Mouse (Mus musculus) lung, adult 18-20 months (tissue): ENCODE results near the gene Cdca5.

Source experiments
- DNase-seq, 2 experiments: peaks; one replicate each; pipeline ENCODE4 v3.0.0; 2022; ENCODE audit warnings: mixed read lengths in 2 of 2

The Cdca5 gene

GRCm38 (mm10) chr19:6061641-6062302, 23.0 kb upstream of the Cdca5 start:
- peak; percentile 36 to 42 for DNase-seq

GRCm38 (mm10) chr19:6062418-6062817, 22.4 kb upstream of the Cdca5 start:
- no peak for DNase-seq

- no peak for DNase-seq
Observed at GRCm38 (mm10) chr19:6063081-6063480, 21.7 kb upstream of the Cdca5 start.

GRCm38 (mm10) chr19:6066571-6066970, 18.2 kb upstream of the Cdca5 start:
- DNase-seq: no peak

GRCm38 (mm10) chr19:6067011-6067723, 17.6 kb upstream of the Cdca5 start:
- peak; percentile 76 to 84 for DNase-seq

- peak; percentile 93 to 95 for DNase-seq
Observed at GRCm38 (mm10) chr19:6067724-6068415, 16.9 kb upstream of the Cdca5 start, which contains the start of gene Tm7sf2. Gene Tm7sf2, minus strand, starts transcription at chr19:6068373.

GRCm38 (mm10) chr19:6068951-6069350, 15.8 kb upstream of the Cdca5 start:
- no peak for DNase-seq

- DNase-seq: no peak
Observed at GRCm38 (mm10) chr19:6069851-6070250, 14.9 kb upstream of the Cdca5 start.

GRCm38 (mm10) chr19:6070571-6071250, 14.1 kb upstream of the Cdca5 start:
- DNase-seq: no peak

- no peak for DNase-seq
Observed at GRCm38 (mm10) chr19:6071261-6071660, 13.5 kb upstream of the Cdca5 start.

- no peak for DNase-seq
Observed at GRCm38 (mm10) chr19:6073889-6074288, 10.9 kb upstream of the Cdca5 start.

GRCm38 (mm10) chr19:6076564-6077393, 8.0 kb upstream of the Cdca5 start, which contains the start of gene Vps51:
Gene Vps51, minus strand, starts transcription at chr19:6077231.
- DNase-seq: peak; percentile 88 to 90

- no peak for DNase-seq
Observed at GRCm38 (mm10) chr19:6079983-6080480, 4.8 kb upstream of the Cdca5 start, which contains the start of gene Tmem262. Gene Tmem262, plus strand, starts transcription at chr19:6080033.

- DNase-seq: no peak
Observed at GRCm38 (mm10) chr19:6082156-6082555, 2.6 kb upstream of the Cdca5 start, which contains the start of gene Gm28374. Gene Gm28374, minus strand, starts transcription at chr19:6082256.

- peak; percentile 47 to 54 for DNase-seq
Observed at GRCm38 (mm10) chr19:6085417-6085879, 665 bp downstream of the Cdca5 start.

- DNase-seq: no peak
Observed at GRCm38 (mm10) chr19:6088841-6089240, 4.1 kb downstream of the Cdca5 start.

GRCm38 (mm10) chr19:6094119-6094518, 9.3 kb downstream of the Cdca5 start, which contains the start of gene AC131692.1:
Gene AC131692.1, plus strand, starts transcription at chr19:6094419.
- no peak for DNase-seq

GRCm38 (mm10) chr19:6097847-6098246, 13.1 kb downstream of the Cdca5 start:
- DNase-seq: no peak

GRCm38 (mm10) chr19:6101186-6101585, 16.4 kb downstream of the Cdca5 start:
- no peak for DNase-seq

- DNase-seq: no peak
Observed at GRCm38 (mm10) chr19:6102169-6102853, 17.5 kb downstream of the Cdca5 start.

- DNase-seq: no peak
Observed at GRCm38 (mm10) chr19:6104476-6104875, 19.7 kb downstream of the Cdca5 start.
